Mouse (Mus musculus) forebrain, embryonic 10.5 days (tissue): ENCODE measurements at regions not wholly inside any gene's neighbourhood (a gene's known extent, or its start where the extent isn't known, plus 50 kb on each side); places are given as distances from the start of the nearest gene placed in this dataset.
A peak's percentile ranks its signal among the peaks of the same experiment; 100 is the strongest.

ENCODE experiments used
- DNase-seq: peaks from one replicate; pipeline ENCODE4 v3.0.0-alpha.2; 2017; ENCODE audit warnings: low spot score; ENCODE audit errors: extremely low spot score
- H3K27ac ChIP-seq: fragments of 300-500 bp; sonication (generic); 2 replicates; pipeline ENCODE4 v1.5.1; 2016; ENCODE audit warnings: mild to moderate bottlenecking
- H3K27me3 ChIP-seq: fragments of 300-500 bp; sonication (generic); 2 replicates; pipeline ENCODE4 v1.6.1; 2016; ENCODE audit warnings: mild to moderate bottlenecking; ENCODE audit not compliant: poor library complexity, severe bottlenecking
- H3K36me3 ChIP-seq: fragments of 300-500 bp; sonication (generic); replicated peaks from 2 replicates; pipeline ENCODE4 v1.6.1; 2016; ENCODE audit warnings: mild to moderate bottlenecking, moderate library complexity
- H3K4me1 ChIP-seq: fragments of 300-500 bp; sonication (generic); 2 replicates; pipeline ENCODE4 v1.6.1; 2016
- H3K4me3 ChIP-seq: fragments of 300-500 bp; sonication (generic); 2 replicates; pipeline ENCODE4 v1.5.1; 2016; ENCODE audit warnings: mild to moderate bottlenecking, moderate library complexity
- H3K9me3 ChIP-seq: fragments of 300-500 bp; sonication (generic); 2 replicates; pipeline ENCODE4 v1.6.1; 2016; ENCODE audit warnings: mild to moderate bottlenecking, moderate library complexity
- WGBS: fragments of 180-500 bp; shearing (Covaris S2); methylation state at CpG from one replicate; pipeline ENCODE4 v1.1.7; 2016; 5-methylcytosine and 5-hydroxymethylcytosine counted together

DNA sequence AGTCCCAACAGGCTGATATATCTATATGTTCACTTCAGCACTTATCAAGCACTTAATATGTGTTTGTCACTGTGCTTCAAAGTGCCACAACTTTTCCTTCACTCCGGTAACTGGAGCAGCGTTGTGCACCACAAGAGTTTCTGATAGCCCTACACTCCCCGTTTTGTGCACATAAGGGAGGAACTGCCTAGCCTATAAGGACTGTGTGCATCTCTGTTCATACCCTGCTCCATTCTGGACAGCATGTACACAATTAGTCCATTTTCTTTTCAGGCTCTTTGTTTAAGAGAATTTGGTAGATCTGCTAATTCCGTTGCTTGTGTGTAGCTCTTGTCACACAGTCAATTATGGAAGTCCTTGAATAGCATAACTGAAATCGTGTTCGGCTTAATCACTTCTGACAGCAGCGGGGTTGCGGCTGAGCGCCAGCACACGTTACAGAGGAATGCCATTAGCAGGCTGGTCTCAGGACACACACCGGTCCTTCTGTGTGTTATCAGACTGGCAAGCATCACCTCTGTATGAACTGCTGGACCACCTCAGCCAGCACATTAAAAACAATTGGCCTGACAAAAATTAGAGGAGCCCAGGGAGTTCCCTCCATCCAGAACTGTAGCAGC lies 144.2 kb downstream of the Cmpk2 start:
- DNase-seq = no peak
- WGBS = 91% methylated on average over 11 of the region's 11 CpGs

GRCm38 (mm10) chr12:26610079-26610478 lies 141.1 kb downstream of the Cmpk2 start:
- Histone ChIP-seq H3K4me3 (no peak overlapping the region), H3K9me3 (no peaks in the 10 kb centered on the region), H3K36me3 (no peaks in the 10 kb centered on the region), H3K27me3 (no peaks in the 10 kb centered on the region), H3K27ac (no peak overlapping the region), H3K4me1 (peaks cover 3% of the 10 kb centered on the region; the same call in 1 of the 2 replicates)
- DNase-seq = no peak
- WGBS = 81% methylated on average over 3 of the region's 3 CpGs

More for the DNA sequence above, 144.2 kb downstream of the Cmpk2 start:
- Histone ChIP-seq H3K4me1 (peaks cover 3% of the 10 kb centered on the region; the same call in 1 of the 2 replicates), H3K27ac (no peak overlapping the region), H3K4me3 (no peak overlapping the region), H3K36me3 (no peaks in the 10 kb centered on the region), H3K9me3 (no peaks in the 10 kb centered on the region), H3K27me3 (no peaks in the 10 kb centered on the region)

DNA sequence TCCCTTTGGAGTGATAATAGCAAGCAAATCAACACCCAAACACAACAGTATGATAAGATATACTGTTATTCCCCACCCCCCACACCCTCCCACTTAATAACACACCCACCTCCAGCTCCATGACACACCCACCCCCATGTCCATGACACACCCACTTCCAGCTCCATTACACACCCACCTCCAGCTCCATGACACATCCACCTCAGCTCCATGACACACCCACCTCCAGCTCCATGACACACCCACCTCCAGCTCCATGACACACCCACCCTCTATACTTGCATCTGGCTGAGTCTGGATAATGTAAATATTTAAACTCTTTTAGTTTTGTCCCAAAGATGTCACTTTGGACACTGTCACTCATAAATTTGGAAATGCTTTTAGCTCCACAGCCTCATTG lies 129.5 kb downstream of the Cmpk2 start:
- Histone ChIP-seq H3K4me3 (no peak overlapping the region), H3K27me3 (no peaks in the 10 kb centered on the region), H3K4me1 (no peaks in the 10 kb centered on the region), H3K27ac (no peak overlapping the region), H3K9me3 (no peaks in the 10 kb centered on the region; the same call in 1 of the 2 replicates), H3K36me3 (no peaks in the 10 kb centered on the region)
- DNase-seq = no peak

- H3K27me3 ChIP-seq = no peaks in the 10 kb centered on the region
- no peak overlapping the region for H3K4me3 ChIP-seq
- DNase-seq = no peak
- H3K9me3 ChIP-seq = no peaks in the 10 kb centered on the region; the same call in 1 of the 2 replicates
- H3K4me1 ChIP-seq = no peaks in the 10 kb centered on the region
- no peaks in the 10 kb centered on the region for H3K36me3 ChIP-seq
- H3K27ac ChIP-seq = no peak overlapping the region
Observed at GRCm38 (mm10) chr12:26592125-26592524, 123.1 kb downstream of the Cmpk2 start.

DNA sequence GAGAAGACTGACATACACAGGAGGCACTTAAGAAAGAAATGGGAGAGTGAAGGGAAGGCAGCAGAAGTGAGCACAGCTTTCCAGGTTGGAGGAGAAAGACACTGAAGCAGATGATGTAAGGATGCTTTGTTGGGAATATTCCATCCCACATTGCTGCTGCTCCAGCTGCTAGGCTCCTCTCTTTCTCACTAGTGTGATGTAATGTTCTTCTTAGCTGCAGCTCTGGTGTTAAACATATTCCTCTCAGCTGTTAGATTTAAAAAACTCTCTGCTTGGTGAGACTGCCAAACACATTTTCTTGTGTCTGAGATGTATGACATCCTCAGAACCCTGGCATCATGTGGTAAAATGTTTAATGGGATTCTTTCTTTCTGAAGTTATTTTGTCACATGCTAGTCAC lies 120.1 kb downstream of the Cmpk2 start:
- no peaks in the 10 kb centered on the region; the same call in 1 of the 2 replicates for H3K9me3 ChIP-seq
- no peaks in the 10 kb centered on the region for H3K4me1 ChIP-seq
- no peak overlapping the region for H3K4me3 ChIP-seq
- no peaks in the 10 kb centered on the region for H3K36me3 ChIP-seq
- no peaks in the 10 kb centered on the region for H3K27me3 ChIP-seq
- no peak overlapping the region for H3K27ac ChIP-seq
- no peak for DNase-seq

DNA sequence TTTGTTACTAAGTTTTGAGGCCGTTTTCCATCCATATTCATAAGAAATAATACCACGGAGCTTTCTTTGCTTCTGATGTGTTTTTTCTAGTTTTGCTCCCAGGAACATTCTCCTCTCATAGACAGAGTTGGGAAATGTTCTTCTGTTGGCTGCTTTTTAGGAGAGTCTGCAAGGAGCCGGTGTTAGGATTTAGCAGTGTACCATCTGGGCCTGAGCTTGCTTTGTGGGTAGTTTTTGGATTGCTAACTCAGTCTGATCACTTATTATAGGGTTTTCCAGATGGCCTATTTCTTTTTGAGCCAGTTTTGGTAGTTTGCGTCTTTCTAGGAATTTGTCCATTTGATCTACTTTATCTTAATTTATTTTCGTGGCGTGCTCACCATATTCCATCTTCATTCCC lies 108.4 kb downstream of the Cmpk2 start:
- Histone ChIP-seq H3K9me3 (no peaks in the 10 kb centered on the region), H3K27me3 (no peaks in the 10 kb centered on the region), H3K4me1 (no peaks in the 10 kb centered on the region), H3K36me3 (no peaks in the 10 kb centered on the region), H3K27ac (no peak overlapping the region), H3K4me3 (no peak overlapping the region)
- no peak for DNase-seq
- 92% methylated on average over 6 of the region's 6 CpGs for WGBS

DNA sequence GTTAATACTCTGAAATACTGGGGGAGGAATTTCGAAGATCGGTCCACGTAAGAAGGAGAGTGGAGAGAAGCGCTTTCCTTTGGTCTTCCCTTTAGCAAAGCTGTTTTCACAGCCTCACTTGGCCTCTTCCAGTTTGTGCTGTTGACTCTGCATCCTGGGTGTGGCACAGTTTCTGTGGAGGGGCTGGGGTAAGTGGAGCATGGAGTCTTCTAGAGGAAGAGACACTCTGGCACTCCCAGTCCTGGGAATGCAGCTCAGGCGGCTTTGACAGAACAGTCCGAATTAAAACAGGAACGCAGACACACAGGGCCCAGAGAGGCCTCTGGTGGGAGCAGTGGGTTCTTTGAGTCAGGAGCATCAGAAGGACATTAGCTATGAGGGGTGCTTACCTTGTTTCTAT lies 102.6 kb downstream of the Cmpk2 start:
- Histone ChIP-seq H3K27me3 (no peaks in the 10 kb centered on the region), H3K27ac (0 out of 2 replicates have a peak overlapping the region, but pooled peaks have one; percentile 25), H3K36me3 (no peaks in the 10 kb centered on the region), H3K4me3 (no peak overlapping the region), H3K4me1 (no peaks in the 10 kb centered on the region), H3K9me3 (no peaks in the 10 kb centered on the region)
- no peak for DNase-seq
- 87% methylated on average over 7 of the region's 7 CpGs for WGBS

- WGBS = 91% methylated on average over 4 of the region's 4 CpGs
- no peak overlapping the region for H3K4me3 ChIP-seq
- no peaks in the 10 kb centered on the region for H3K36me3 ChIP-seq
- H3K4me1 ChIP-seq = no peaks in the 10 kb centered on the region
- no peak overlapping the region for H3K27ac ChIP-seq
- no peaks in the 10 kb centered on the region for H3K9me3 ChIP-seq
- DNase-seq = no peak
- no peaks in the 10 kb centered on the region for H3K27me3 ChIP-seq
Observed at GRCm38 (mm10) chr12:26567435-26567834, 98.4 kb downstream of the Cmpk2 start.

DNA sequence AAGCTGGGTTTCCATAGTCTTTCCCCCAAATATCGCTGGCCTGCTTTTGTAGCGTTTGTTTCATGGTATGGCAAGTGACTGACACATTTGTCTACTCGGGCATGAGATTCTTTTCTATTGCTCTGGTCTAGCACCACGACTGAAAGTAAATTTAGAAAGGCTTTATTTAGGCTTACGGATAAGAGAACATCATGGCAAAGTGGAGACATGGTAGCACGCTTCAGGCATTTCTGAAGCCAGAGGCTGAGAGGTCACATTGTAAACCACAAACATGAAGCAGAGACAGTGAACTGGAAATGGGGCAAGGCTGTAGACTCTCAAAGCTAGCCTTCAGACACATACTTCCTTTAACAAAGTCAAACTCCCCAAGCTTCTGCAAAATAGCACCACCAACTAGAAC lies 93.9 kb downstream of the Cmpk2 start:
- Histone ChIP-seq H3K9me3 (no peaks in the 10 kb centered on the region), H3K4me3 (no peak overlapping the region), H3K27me3 (no peaks in the 10 kb centered on the region), H3K36me3 (no peaks in the 10 kb centered on the region), H3K4me1 (peaks cover 2% of the 10 kb centered on the region), H3K27ac (no peak overlapping the region)
- no peak for DNase-seq
- 88% methylated on average over 6 of the region's 6 CpGs for WGBS

DNA sequence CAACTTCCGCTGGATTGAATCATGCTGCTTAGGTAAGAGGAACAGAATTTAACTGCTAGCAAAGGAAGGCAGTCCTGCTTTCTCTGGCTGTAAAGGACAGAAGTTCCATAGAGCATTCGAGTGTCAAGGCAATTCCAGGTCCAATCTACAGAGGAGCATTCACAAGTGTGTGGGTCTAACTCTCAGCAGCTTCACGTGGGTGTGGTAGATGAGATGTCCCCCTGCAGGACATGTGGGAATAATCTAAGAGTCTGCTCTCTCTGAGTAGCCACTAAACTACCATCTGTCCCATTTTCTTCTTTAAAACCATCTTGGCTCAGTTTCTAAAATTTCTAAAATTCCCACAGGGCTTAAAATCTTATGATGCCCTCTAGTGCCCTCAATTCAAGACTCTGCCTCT lies 90.6 kb downstream of the Cmpk2 start:
- no peaks in the 10 kb centered on the region for H3K9me3 ChIP-seq
- no peak overlapping the region for H3K27ac ChIP-seq
- no peaks in the 10 kb centered on the region for H3K27me3 ChIP-seq
- WGBS = 75% methylated on average over 3 of the region's 3 CpGs
- peaks cover 20% of the 10 kb centered on the region for H3K4me1 ChIP-seq
- H3K36me3 ChIP-seq = no peaks in the 10 kb centered on the region
- H3K4me3 ChIP-seq = no peak overlapping the region
- DNase-seq = no peak

- no peaks in the 10 kb centered on the region for H3K27me3 ChIP-seq
- H3K36me3 ChIP-seq = no peaks in the 10 kb centered on the region
- no peak for DNase-seq
- no peaks in the 10 kb centered on the region for H3K9me3 ChIP-seq
- 6% methylated on average over 4 of the region's 4 CpGs for WGBS
- H3K4me1 ChIP-seq = peaks cover 20% of the 10 kb centered on the region
- peak overlapping the region; percentile 66 for H3K27ac ChIP-seq
- H3K4me3 ChIP-seq = no peak overlapping the region
Observed at GRCm38 (mm10) chr12:26557411-26557810, 88.4 kb downstream of the Cmpk2 start.

- H3K27ac ChIP-seq = no peak overlapping the region
- WGBS = 78% methylated on average over 10 of the region's 10 CpGs
- no peaks in the 10 kb centered on the region for H3K27me3 ChIP-seq
- no peaks in the 10 kb centered on the region for H3K9me3 ChIP-seq
- no peak overlapping the region for H3K4me3 ChIP-seq
- H3K36me3 ChIP-seq = no peaks in the 10 kb centered on the region
- peaks cover 3% of the 10 kb centered on the region; the same call in 1 of the 2 replicates for H3K4me1 ChIP-seq
- DNase-seq = no peak
Observed at GRCm38 (mm10) chr12:26551168-26551926, 82.3 kb downstream of the Cmpk2 start.

- 56% methylated on average over 1 of the region's 1 CpGs for WGBS
- H3K27ac ChIP-seq = no peak overlapping the region
Observed at GRCm38 (mm10) chr12:26547466-26547865, 78.5 kb downstream of the Cmpk2 start.

More at GRCm38 (mm10) chr12:26547466-26547865, 78.5 kb downstream of the Cmpk2 start:
- Histone ChIP-seq H3K9me3 (no peaks in the 10 kb centered on the region), H3K36me3 (no peaks in the 10 kb centered on the region), H3K4me3 (no peak overlapping the region), H3K4me1 (peaks cover 2% of the 10 kb centered on the region; the same call in 1 of the 2 replicates), H3K27me3 (no peaks in the 10 kb centered on the region)
- DNase-seq = no peak
